Mouse (Mus musculus): ENCODE data around the gene Tm7sf3.

DNA sequence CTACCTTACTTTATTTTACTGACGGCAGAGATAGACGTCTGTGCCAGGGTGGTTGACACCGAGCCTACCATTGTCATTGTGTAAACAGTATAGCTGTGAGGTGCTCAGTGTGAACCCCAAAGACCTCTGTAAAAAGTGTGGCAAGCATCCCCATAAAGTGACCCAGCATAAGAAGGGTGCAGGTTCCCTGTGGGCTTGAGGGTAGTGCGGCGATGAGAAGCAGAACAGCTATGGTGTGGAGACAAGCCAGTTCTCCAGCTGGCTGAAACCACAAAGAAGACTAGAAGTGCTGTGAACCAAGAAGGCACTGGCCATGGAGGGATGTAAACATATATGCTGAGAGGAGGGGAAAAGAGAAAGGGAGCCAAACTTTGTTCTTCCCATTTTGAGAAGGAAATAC, 19.0 kb upstream of the Tm7sf3 start:
- TF ChIP-seq CTCF (IDR thresholded peaks at IDR 0.05; ENCODE audit: low read depth), result no peak
- TF ChIP-seq EP300 (IDR thresholded peaks at IDR 0.05; ENCODE audit: low read depth), result no peak
